Mouse (Mus musculus) ES-Bruce4 (cell line): Measurements from ENCODE around the gene Ccdc148.

Source experiments
- CTCF ChIP-seq: IDR thresholded peaks from one replicate; pipeline ENCODE4 v1.8.1; 2011; ENCODE audit warnings: low read depth, low read length
- POLR2A ChIP-seq: IDR thresholded peaks from one replicate; pipeline ENCODE4 v1.8.1; 2011; ENCODE audit warnings: low read length; ENCODE audit not compliant: insufficient read depth

DNA sequence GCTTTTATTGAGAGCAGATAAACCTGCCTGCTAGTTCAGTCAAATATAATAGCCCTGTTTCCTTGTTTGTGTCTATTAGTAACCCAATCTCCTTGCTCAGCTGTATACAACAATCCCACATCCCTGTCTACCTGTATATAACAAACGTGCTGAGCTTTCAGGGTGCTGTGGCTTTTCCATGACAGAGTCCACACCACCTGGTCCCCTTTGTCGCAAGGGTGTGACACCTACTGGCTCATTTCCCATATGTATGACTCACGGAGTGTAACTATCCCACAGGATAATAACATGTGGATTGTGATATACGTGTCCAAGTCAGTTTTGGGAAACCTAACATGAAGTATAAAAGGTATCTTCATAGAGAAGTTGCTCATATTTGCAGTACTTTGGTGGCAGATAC is 318.0 kb downstream of the Ccdc148 start:
- TF ChIP-seq POLR2A (no peak), CTCF (no peak)
